Mouse (Mus musculus) left cerebral cortex, adult 11 months (tissue): ENCODE measurements at regions not wholly inside any gene's neighbourhood (a gene's known extent, or its start where the extent isn't known, plus 50 kb on each side); places are given as distances from the start of the nearest gene placed in this dataset.
A peak's percentile ranks its signal among the peaks of the same experiment; 100 is the strongest.

ENCODE experiments used
- DNase-seq: peaks from one replicate; pipeline ENCODE4 v3.0.0; 2022; ENCODE audit warnings: low spot score

GRCm38 (mm10) chr5:42767688-42768087 lies 465.3 kb upstream of the Cpeb2 start:
- DNase-seq, result no peak

DNA sequence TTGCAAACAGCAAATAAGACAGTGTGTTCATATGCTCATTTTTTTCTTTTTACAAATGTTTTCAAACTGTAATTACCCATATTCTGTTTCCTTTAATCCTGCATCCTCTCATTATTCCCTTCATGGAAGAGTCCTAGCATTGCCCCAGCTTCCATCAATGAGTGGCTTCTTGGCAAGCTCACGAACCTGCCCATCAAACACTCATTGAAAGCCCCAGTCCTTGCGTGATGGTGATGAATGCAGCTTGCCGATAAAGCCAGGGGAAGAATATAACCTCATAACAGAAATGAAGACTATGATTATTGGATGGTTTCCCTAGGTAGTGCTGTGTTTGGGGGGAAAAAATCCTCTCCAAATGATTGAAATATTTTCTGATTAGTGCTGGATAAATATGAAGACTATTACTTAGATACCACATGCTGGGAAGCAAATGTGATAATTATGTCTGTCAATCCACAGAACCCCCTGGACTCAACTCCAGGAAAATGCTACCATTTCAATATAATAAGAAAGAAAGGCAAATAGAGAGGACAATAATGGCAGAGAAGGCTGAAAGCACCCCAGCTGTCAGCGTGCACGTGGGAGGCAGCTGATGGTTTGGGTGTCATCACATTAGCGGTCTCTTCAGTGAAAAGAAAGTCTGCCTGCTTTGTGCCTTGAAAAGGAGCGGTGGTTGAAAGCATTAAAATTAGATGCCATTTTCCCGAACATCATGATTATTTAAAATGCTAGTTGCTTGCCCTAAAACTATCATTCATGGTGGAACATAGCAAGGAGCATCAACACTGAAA lies 455.7 kb upstream of the Cpeb2 start:
- DNase-seq, result peak; percentile 26

DNA sequence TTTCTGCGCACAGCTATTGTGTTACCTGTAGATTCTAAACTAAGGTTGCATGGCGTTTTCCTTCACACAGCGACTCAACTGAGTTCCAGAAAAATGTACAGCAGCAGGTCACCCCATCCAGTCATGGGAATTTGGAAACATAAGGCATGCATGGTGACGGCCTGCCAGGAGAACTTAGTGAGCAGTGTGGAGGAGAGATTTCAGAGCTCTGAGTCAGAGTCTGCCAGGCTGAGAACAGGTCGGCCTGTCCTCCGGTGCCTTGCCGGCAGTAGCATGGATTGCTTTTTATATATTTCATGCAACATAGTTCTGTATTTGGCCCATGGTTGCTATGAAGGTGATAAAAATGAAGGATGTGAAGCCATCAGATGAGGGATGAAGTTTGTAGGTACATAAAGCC lies 427.0 kb upstream of the Cpeb2 start:
- DNase-seq, result peak; percentile 17
